Mouse (Mus musculus): ENCODE data around the gene Clrn1. TPM values are rescaled to one million over a fixed set of nuclear protein-coding genes. Genes with fewer than 3 reads are reported as not detected.

Gene Clrn1
- 0.98 and 1.0 TPM in 2 replicates for polyA plus RNA-seq (2014; fragmentation: Nextera tagmentation; extraction: Ambion mirVana)

GRCm38 (mm10) chr3:58884801-58885573 lies at the start of gene Clrn1:
Gene Clrn1 (minus strand): TSS chr3:58885340.
- 51% methylated on average over 20 of the region's 20 CpGs for WGBS
- Histone ChIP-seq H3K4me3 (ENCODE audit: low read depth, low read length) (no peak within 1 kb of the TSS), H3K4me2 (ENCODE audit: low read depth, low read length) (peak within 1 kb of the TSS; percentile 1; the same call in 1 of the 2 replicates), H3K27ac (replicated peaks; ENCODE audit: low read depth, low read length) (no peak within 1 kb of the TSS; the same call in 1 of the 2 replicates), H3K27me3 (replicated peaks; ENCODE audit: control insufficient read depth, insufficient read depth, low read length) (no peaks in the 10 kb centered on the region), H3K9ac (ENCODE audit: low read depth, low read length) (no peak within 1 kb of the TSS), H3K4me1 (ENCODE audit: control insufficient read depth, insufficient read depth, low read length) (0 out of 2 replicates have a peak, but pooled peaks cover 7% of the 10 kb centered on the region), H3K36me3 (ENCODE audit: control insufficient read depth, insufficient read depth, low read length) (no peaks in the 10 kb centered on the region), H3K9me3 (ENCODE audit: control insufficient read depth, low read length) (no peaks in the 10 kb centered on the region)
- ATAC-seq (ENCODE audit: low read depth) (peak; percentile 79; the same call in 1 of the 2 replicates), DNase-seq (ENCODE audit: low spot score) (peak; percentile 44)

- H3K9me3 ChIP-seq (ENCODE audit: control insufficient read depth, low read length), result no peaks in the 10 kb centered on the region
Observed at GRCm38 (mm10) chr3:58924027-58924426, 38.9 kb upstream of the Clrn1 start.

GRCm38 (mm10) chr3:58923140-58923539 lies 38.0 kb upstream of the Clrn1 start:
- H3K4me1 ChIP-seq (ENCODE audit: control insufficient read depth, insufficient read depth, low read length), result no peaks in the 10 kb centered on the region

More at GRCm38 (mm10) chr3:58924027-58924426, 38.9 kb upstream of the Clrn1 start:
- H3K27me3 ChIP-seq (replicated peaks; ENCODE audit: control insufficient read depth, insufficient read depth, low read length), result no peaks in the 10 kb centered on the region
- H3K27ac ChIP-seq (replicated peaks; ENCODE audit: low read depth, low read length), result no peak overlapping the region
- H3K36me3 ChIP-seq (ENCODE audit: control insufficient read depth, insufficient read depth, low read length), result no peaks in the 10 kb centered on the region
- 58% methylated on average over 7 of the region's 7 CpGs for WGBS
- ATAC-seq (ENCODE audit: low read depth) (no peak), DNase-seq (ENCODE audit: low spot score) (peak; percentile 6)
- H3K4me1 ChIP-seq (ENCODE audit: control insufficient read depth, insufficient read depth, low read length), result no peaks in the 10 kb centered on the region
- H3K4me3 ChIP-seq (ENCODE audit: low read depth, low read length), result no peak overlapping the region
- H3K4me2 ChIP-seq (ENCODE audit: low read depth, low read length), result no peak overlapping the region
- no peak overlapping the region for H3K9ac ChIP-seq (ENCODE audit: low read depth, low read length)

DNA sequence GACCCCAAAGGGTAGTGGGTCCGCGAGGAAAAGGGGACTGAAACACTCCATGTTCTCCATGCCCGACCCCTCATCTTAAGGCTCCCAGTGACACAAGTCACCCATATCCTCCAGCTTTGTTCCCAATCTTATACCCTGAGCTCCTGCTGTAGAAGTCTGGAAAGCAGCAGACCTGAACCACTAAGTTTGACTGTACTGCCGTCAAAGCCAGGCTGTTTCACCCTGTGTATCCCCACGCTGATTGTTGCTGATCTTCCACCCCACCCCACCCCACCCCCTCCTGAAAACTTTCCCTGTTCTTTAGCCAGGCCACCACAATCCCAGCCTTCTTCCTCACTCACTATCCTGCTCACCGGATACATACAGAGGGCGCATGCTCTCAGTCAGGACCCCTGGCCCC lies 37.5 kb upstream of the Clrn1 start:
- ATAC-seq (ENCODE audit: low read depth) (no peak), DNase-seq (ENCODE audit: low spot score) (no peak)
- Histone ChIP-seq H3K36me3 (ENCODE audit: control insufficient read depth, insufficient read depth, low read length) (no peaks in the 10 kb centered on the region), H3K4me1 (ENCODE audit: control insufficient read depth, insufficient read depth, low read length) (no peaks in the 10 kb centered on the region), H3K27ac (replicated peaks; ENCODE audit: low read depth, low read length) (no peak overlapping the region), H3K9ac (ENCODE audit: low read depth, low read length) (no peak overlapping the region), H3K27me3 (replicated peaks; ENCODE audit: control insufficient read depth, insufficient read depth, low read length) (no peaks in the 10 kb centered on the region), H3K4me2 (ENCODE audit: low read depth, low read length) (no peak overlapping the region), H3K4me3 (ENCODE audit: low read depth, low read length) (no peak overlapping the region), H3K9me3 (ENCODE audit: control insufficient read depth, low read length) (no peaks in the 10 kb centered on the region)
- 78% methylated on average over 7 of the region's 7 CpGs for WGBS

More at GRCm38 (mm10) chr3:58923140-58923539, 38.0 kb upstream of the Clrn1 start:
- no peaks in the 10 kb centered on the region for H3K9me3 ChIP-seq (ENCODE audit: control insufficient read depth, low read length)
- H3K36me3 ChIP-seq (ENCODE audit: control insufficient read depth, insufficient read depth, low read length), result no peaks in the 10 kb centered on the region
- H3K4me2 ChIP-seq (ENCODE audit: low read depth, low read length), result no peak overlapping the region
- no peak overlapping the region for H3K27ac ChIP-seq (replicated peaks; ENCODE audit: low read depth, low read length)
- ATAC-seq (ENCODE audit: low read depth), result no peak
- H3K9ac ChIP-seq (ENCODE audit: low read depth, low read length), result no peak overlapping the region
- no peaks in the 10 kb centered on the region for H3K27me3 ChIP-seq (replicated peaks; ENCODE audit: control insufficient read depth, insufficient read depth, low read length)
- no peak overlapping the region for H3K4me3 ChIP-seq (ENCODE audit: low read depth, low read length)
- WGBS, result 76% methylated on average over 11 of the region's 11 CpGs
- no peak for DNase-seq (ENCODE audit: low spot score)

GRCm38 (mm10) chr3:58921316-58921715 lies 36.2 kb upstream of the Clrn1 start:
- Histone ChIP-seq H3K4me2 (ENCODE audit: low read depth, low read length) (no peak overlapping the region), H3K9ac (ENCODE audit: low read depth, low read length) (no peak overlapping the region), H3K4me1 (ENCODE audit: control insufficient read depth, insufficient read depth, low read length) (no peaks in the 10 kb centered on the region), H3K4me3 (ENCODE audit: low read depth, low read length) (no peak overlapping the region), H3K27me3 (replicated peaks; ENCODE audit: control insufficient read depth, insufficient read depth, low read length) (no peaks in the 10 kb centered on the region), H3K36me3 (ENCODE audit: control insufficient read depth, insufficient read depth, low read length) (no peaks in the 10 kb centered on the region), H3K9me3 (ENCODE audit: control insufficient read depth, low read length) (no peaks in the 10 kb centered on the region), H3K27ac (replicated peaks; ENCODE audit: low read depth, low read length) (no peak overlapping the region)
- no peak for DNase-seq (ENCODE audit: low spot score)
- no peak for ATAC-seq (ENCODE audit: low read depth)
- WGBS, result 81% methylated on average over 5 of the region's 5 CpGs

DNA sequence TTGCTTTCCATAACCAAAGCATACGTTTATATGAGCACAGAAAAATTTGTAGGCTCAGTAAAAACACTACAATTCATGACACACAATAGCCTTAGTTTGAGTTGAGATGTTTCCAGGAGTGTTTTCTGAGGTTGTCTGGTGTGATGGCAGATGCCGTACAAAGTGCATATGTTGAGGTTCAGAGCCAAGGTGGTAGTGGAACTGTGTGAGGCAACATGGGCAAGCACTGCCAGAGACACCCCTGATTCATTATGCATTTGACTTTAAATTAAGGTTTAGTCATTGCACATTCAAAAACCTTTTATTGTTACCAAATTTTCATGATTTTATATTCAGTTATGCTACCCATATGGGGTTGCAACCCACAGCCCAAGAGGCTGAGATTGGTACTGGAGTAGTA lies 19.5 kb upstream of the Clrn1 start:
- ATAC-seq (ENCODE audit: low read depth) (no peak), DNase-seq (ENCODE audit: low spot score) (no peak)
- H3K27me3 ChIP-seq (replicated peaks; ENCODE audit: control insufficient read depth, insufficient read depth, low read length), result no peaks in the 10 kb centered on the region
- no peak overlapping the region for H3K9ac ChIP-seq (ENCODE audit: low read depth, low read length)
- no peak overlapping the region for H3K4me3 ChIP-seq (ENCODE audit: low read depth, low read length)
- WGBS, result 80% methylated on average over 2 of the region's 2 CpGs
- no peaks in the 10 kb centered on the region for H3K36me3 ChIP-seq (ENCODE audit: control insufficient read depth, insufficient read depth, low read length)
- H3K9me3 ChIP-seq (ENCODE audit: control insufficient read depth, low read length), result no peaks in the 10 kb centered on the region
- no peaks in the 10 kb centered on the region for H3K4me1 ChIP-seq (ENCODE audit: control insufficient read depth, insufficient read depth, low read length)
- H3K27ac ChIP-seq (replicated peaks; ENCODE audit: low read depth, low read length), result no peak overlapping the region
- no peak overlapping the region for H3K4me2 ChIP-seq (ENCODE audit: low read depth, low read length)

GRCm38 (mm10) chr3:58902051-58902758 lies 17.1 kb upstream of the Clrn1 start:
- DNase-seq (ENCODE audit: low spot score) (no peak), ATAC-seq (ENCODE audit: low read depth) (no peak)
- no peak overlapping the region for H3K4me3 ChIP-seq (ENCODE audit: low read depth, low read length)
- no peak overlapping the region for H3K9ac ChIP-seq (ENCODE audit: low read depth, low read length)
- H3K4me1 ChIP-seq (ENCODE audit: control insufficient read depth, insufficient read depth, low read length), result no peaks in the 10 kb centered on the region
- no peak overlapping the region for H3K4me2 ChIP-seq (ENCODE audit: low read depth, low read length)
- WGBS, result 69% methylated on average over 13 of the region's 13 CpGs
- H3K36me3 ChIP-seq (ENCODE audit: control insufficient read depth, insufficient read depth, low read length), result no peaks in the 10 kb centered on the region
- no peaks in the 10 kb centered on the region for H3K9me3 ChIP-seq (ENCODE audit: control insufficient read depth, low read length)
- no peaks in the 10 kb centered on the region for H3K27me3 ChIP-seq (replicated peaks; ENCODE audit: control insufficient read depth, insufficient read depth, low read length)
- no peak overlapping the region for H3K27ac ChIP-seq (replicated peaks; ENCODE audit: low read depth, low read length)

- Histone ChIP-seq H3K4me2 (ENCODE audit: low read depth, low read length) (no peak overlapping the region), H3K9ac (ENCODE audit: low read depth, low read length) (no peak overlapping the region), H3K4me1 (ENCODE audit: control insufficient read depth, insufficient read depth, low read length) (no peaks in the 10 kb centered on the region), H3K27ac (replicated peaks; ENCODE audit: low read depth, low read length) (no peak overlapping the region), H3K4me3 (ENCODE audit: low read depth, low read length) (no peak overlapping the region), H3K27me3 (replicated peaks; ENCODE audit: control insufficient read depth, insufficient read depth, low read length) (no peaks in the 10 kb centered on the region), H3K36me3 (ENCODE audit: control insufficient read depth, insufficient read depth, low read length) (no peaks in the 10 kb centered on the region), H3K9me3 (ENCODE audit: control insufficient read depth, low read length) (no peaks in the 10 kb centered on the region)
- 77% methylated on average over 5 of the region's 5 CpGs for WGBS
- ATAC-seq (ENCODE audit: low read depth) (no peak), DNase-seq (ENCODE audit: low spot score) (peak; percentile 9)
Observed at GRCm38 (mm10) chr3:58895131-58895530, 10.0 kb upstream of the Clrn1 start.
